Mouse (Mus musculus) sigmoid colon, adult 10 weeks (tissue): ENCODE measurements around the gene Npl. TPM values are rescaled to one million over a fixed set of nuclear protein-coding genes. Genes with fewer than 3 reads are reported as not detected.

Source experiments
- polyA plus RNA-seq: library from polyadenylated mRNA; stranded (reverse); fragments of 350-450 nt; fragmentation: Illumina TruSeq; extraction: RNeasy Lipid Tissue Mini Kit (QIAGEN cat#74804); gene quantifications from one replicate; pipeline ENCODE4 v1.2.3, GENCODE M21; 2014; ENCODE audit warnings: low read depth, low replicate concordance

The Npl gene
- polyA plus RNA-seq, result 2.6 TPM

GRCm38 (mm10) chr1:153549536-153550199, at the start of gene Npl:
Npl (minus strand) TSS chr1:153550045.

GRCm38 (mm10) chr1:153487500-153487879, 62.4 kb downstream of the Npl start, which contains the start of gene Dhx9:
Dhx9 (minus strand) TSS chr1:153487660.

Other genes with a start within 250 kb of the Npl start
- 33.6 TPM for gene Lamc1, start 217.3 kb downstream of the Npl start, polyA plus RNA-seq
- 0.38 TPM for gene Shcbp1l, start 124.9 kb downstream of the Npl start, polyA plus RNA-seq
- 290 TPM for gene Dhx9, start 62.4 kb downstream of the Npl start, polyA plus RNA-seq
- 0.69 TPM for gene Rgs8, start 103.0 kb upstream of the Npl start, polyA plus RNA-seq
- gene Rgs16, start 190.3 kb upstream of the Npl start, polyA plus RNA-seq, result 1.4 TPM
- 636 TPM for gene Rnasel, start 199.4 kb upstream of the Npl start, polyA plus RNA-seq